Mouse (Mus musculus) small intestine, adult 2 months (tissue): ENCODE measurements around the gene Ern1. TPM values are rescaled to one million over a fixed set of nuclear protein-coding genes. Genes with fewer than 3 reads are reported as not detected.
"Not testable (repeated sequence)": the region's sequence is repeated elsewhere in the genome, so short reads cannot be mapped to it uniquely, and the experiment has no call there.

Experiments
- H3K27ac ChIP-seq: fragments of 200-500 bp; 2 replicates; pipeline ENCODE4 v1.5.1; 2012; ENCODE audit warnings: low read depth, low read length, control low read depth, inconsistent platforms; ENCODE audit not compliant: insufficient read depth
- H3K27me3 ChIP-seq: fragments of 200-500 bp; 2 replicates; pipeline ENCODE4 v1.6.1; 2012; ENCODE audit warnings: mild to moderate bottlenecking, moderate library complexity, low read length, inconsistent platforms; ENCODE audit not compliant: control insufficient read depth, insufficient read depth
- H3K36me3 ChIP-seq: fragments of 200-500 bp; 2 replicates; pipeline ENCODE4 v1.6.1; 2012; ENCODE audit warnings: mild to moderate bottlenecking, low read length, control low read depth, inconsistent platforms; ENCODE audit not compliant: control insufficient read depth, insufficient read depth
- H3K4me1 ChIP-seq: fragments of 200-500 bp; 2 replicates; pipeline ENCODE4 v1.6.1; 2012; ENCODE audit warnings: low read length, inconsistent platforms, mixed read lengths; ENCODE audit not compliant: control insufficient read depth, insufficient read depth, insufficient read length
- H3K4me3 ChIP-seq: fragments of 200-500 bp; 2 replicates; pipeline ENCODE4 v1.5.1; 2012; ENCODE audit warnings: low read depth, mild to moderate bottlenecking, control low read depth, inconsistent platforms, low read length, moderate library complexity
- CTCF ChIP-seq: fragments of 200-500 bp; IDR thresholded peaks from 2 replicates; pipeline ENCODE4 v1.5.1; 2012; ENCODE audit warnings: low read depth, mild to moderate bottlenecking, control low read depth, inconsistent platforms, low read length, moderate library complexity, mixed read lengths; ENCODE audit not compliant: insufficient replicate concordance, insufficient read length; ENCODE audit errors: extremely low read depth
- POLR2A ChIP-seq: fragments of 200-500 bp; IDR thresholded peaks from 2 replicates; pipeline ENCODE4 v1.6.1; 2012; ENCODE audit warnings: low read depth, mild to moderate bottlenecking, control low read depth, inconsistent platforms, low read length, moderate library complexity
- WGBS: fragments of 180-500 bp; shearing (Covaris S2); methylation state at CpG from one replicate; pipeline ENCODE4 v1.1.7; 2018; 5-methylcytosine and 5-hydroxymethylcytosine counted together
- polyA plus RNA-seq: library from polyadenylated mRNA; depleted of rRNA; stranded (reverse); fragments of >200 nt; gene quantifications from 2 replicates; pipeline ENCODE4 v1.2.3, GENCODE M21; 2012

The Ern1 gene
- polyA plus RNA-seq, 1 experiment: 31.2 TPM

- no peak overlapping the region for H3K4me3 ChIP-seq
- 0 out of 2 replicates have a peak, but pooled peaks cover 1% of the 10 kb centered on the region for H3K36me3 ChIP-seq
- H3K27ac ChIP-seq: no peak overlapping the region
- 76% methylated on average over 4 of the region's 4 CpGs for whole genome bisulfite sequencing
- no peak for TF ChIP-seq POLR2A
- TF ChIP-seq CTCF: no peak
- H3K27me3 ChIP-seq: no peaks in the 10 kb centered on the region
- peaks cover 24% of the 10 kb centered on the region; the same call in 1 of the 2 replicates for H3K4me1 ChIP-seq
Measured at GRCm38 (mm10) chr11:106464681-106465544, 22.7 kb downstream of the Ern1 start.

- Histone ChIP-seq H3K4me3 (no peak overlapping the region), H3K36me3 (0 out of 2 replicates have a peak, but pooled peaks cover 1% of the 10 kb centered on the region), H3K27ac (no peak overlapping the region), H3K4me1 (peaks cover 24% of the 10 kb centered on the region; the same call in 1 of the 2 replicates), H3K27me3 (no peaks in the 10 kb centered on the region)
- TF ChIP-seq POLR2A (no peak), CTCF (no peak)
- 78% methylated on average over 5 of the region's 5 CpGs for WGBS
Measured at GRCm38 (mm10) chr11:106463845-106464244, 23.8 kb downstream of the Ern1 start.

GRCm38 (mm10) chr11:106462309-106462708 is 25.3 kb downstream of the Ern1 start:
- Histone ChIP-seq H3K4me3 (no peak overlapping the region), H3K4me1 (peaks cover 14% of the 10 kb centered on the region; the same call in 1 of the 2 replicates), H3K27me3 (no peaks in the 10 kb centered on the region), H3K36me3 (peaks cover 4% of the 10 kb centered on the region; the same call in 1 of the 2 replicates), H3K27ac (peak overlapping the region; percentile 73)
- TF ChIP-seq POLR2A: no peak
- no peak for TF ChIP-seq CTCF
- 26% methylated on average over 3 of the region's 3 CpGs for WGBS

- Histone ChIP-seq H3K4me3 (no peak overlapping the region), H3K4me1 (peaks cover 15% of the 10 kb centered on the region; the same call in 1 of the 2 replicates), H3K27ac (peak overlapping the region; percentile 73; the same call in 1 of the 2 replicates), H3K36me3 (peaks cover 11% of the 10 kb centered on the region), H3K27me3 (no peaks in the 10 kb centered on the region)
- TF ChIP-seq POLR2A (no peak), CTCF (no peak)
- 80% methylated on average over 5 of the region's 5 CpGs for WGBS
Measured at GRCm38 (mm10) chr11:106461145-106461932, 26.3 kb downstream of the Ern1 start.

- Histone ChIP-seq H3K4me3 (no peak overlapping the region), H3K27me3 (no peaks in the 10 kb centered on the region)
- 89% methylated on average over 1 of the region's 1 CpGs for WGBS
Measured at GRCm38 (mm10) chr11:106460671-106461070, 27.0 kb downstream of the Ern1 start.

GRCm38 (mm10) chr11:106458540-106458939 is 29.1 kb downstream of the Ern1 start:
- peaks cover 22% of the 10 kb centered on the region for H3K36me3 ChIP-seq
- no peaks in the 10 kb centered on the region for H3K27me3 ChIP-seq
- no peak overlapping the region for H3K4me3 ChIP-seq
- H3K4me1 ChIP-seq: peaks cover 16% of the 10 kb centered on the region; the same call in 1 of the 2 replicates
- TF ChIP-seq POLR2A (no peak), CTCF (no peak)
- H3K27ac ChIP-seq: no peak overlapping the region
- 82% methylated on average over 4 of the region's 4 CpGs for WGBS

More at GRCm38 (mm10) chr11:106460671-106461070, 27.0 kb downstream of the Ern1 start:
- H3K36me3 ChIP-seq: peaks cover 13% of the 10 kb centered on the region
- H3K4me1 ChIP-seq: peaks cover 16% of the 10 kb centered on the region; the same call in 1 of the 2 replicates
- no peak overlapping the region for H3K27ac ChIP-seq
- no peak for TF ChIP-seq CTCF

GRCm38 (mm10) chr11:106443646-106444045 is 44.0 kb downstream of the Ern1 start:
- peaks cover 3% of the 10 kb centered on the region; the same call in 1 of the 2 replicates for H3K4me1 ChIP-seq
- TF ChIP-seq POLR2A (no peak), CTCF (no peak)
- peaks cover 4% of the 10 kb centered on the region; the same call in 1 of the 2 replicates for H3K36me3 ChIP-seq
- 49% methylated on average over 3 of the region's 3 CpGs for WGBS
- no peak overlapping the region for H3K27ac ChIP-seq
- H3K4me3 ChIP-seq: no peak overlapping the region
- H3K27me3 ChIP-seq: no peaks in the 10 kb centered on the region

- H3K27me3 ChIP-seq, H3K4me1 ChIP-seq, H3K27ac ChIP-seq, H3K4me3 ChIP-seq, H3K36me3 ChIP-seq: not testable (repeated sequence)
- 85% methylated on average over 2 of the region's 2 CpGs for WGBS
Measured at GRCm38 (mm10) chr11:106442564-106442963, 45.1 kb downstream of the Ern1 start.
